Mouse (Mus musculus) thymus, postnatal 14 days (tissue): ENCODE results near the gene Tbc1d1.

Source experiments
- DNase-seq: peaks from one replicate; pipeline ENCODE4 v3.0.0; 2021

Gene Tbc1d1

DNA sequence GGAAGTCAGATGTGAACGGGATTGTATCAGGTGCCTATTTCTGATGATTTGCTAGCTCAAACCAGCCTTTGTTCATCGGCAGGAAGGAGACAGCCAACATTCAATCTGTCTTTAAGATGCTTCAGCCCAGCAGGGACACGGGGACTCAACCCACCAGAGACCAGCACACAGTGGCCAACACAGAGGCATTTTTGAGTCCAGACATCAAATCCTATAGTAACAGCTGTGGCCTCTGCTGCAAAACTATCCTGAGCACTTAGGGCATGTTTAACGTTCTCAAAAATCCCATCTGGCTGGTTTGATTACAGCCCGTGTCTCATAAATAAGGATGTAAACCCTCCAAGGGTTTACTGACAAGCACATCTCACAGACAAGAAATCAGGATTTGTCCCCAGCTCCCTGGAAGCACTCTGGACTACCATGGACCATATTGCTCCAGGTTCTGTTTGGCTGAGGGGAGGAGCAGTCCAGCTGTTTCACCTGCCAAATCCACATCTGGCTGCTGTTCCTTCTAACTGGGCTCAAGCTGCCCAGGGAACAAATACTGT, 207.8 kb downstream of the Tbc1d1 start:
- no peak for DNase-seq

DNA sequence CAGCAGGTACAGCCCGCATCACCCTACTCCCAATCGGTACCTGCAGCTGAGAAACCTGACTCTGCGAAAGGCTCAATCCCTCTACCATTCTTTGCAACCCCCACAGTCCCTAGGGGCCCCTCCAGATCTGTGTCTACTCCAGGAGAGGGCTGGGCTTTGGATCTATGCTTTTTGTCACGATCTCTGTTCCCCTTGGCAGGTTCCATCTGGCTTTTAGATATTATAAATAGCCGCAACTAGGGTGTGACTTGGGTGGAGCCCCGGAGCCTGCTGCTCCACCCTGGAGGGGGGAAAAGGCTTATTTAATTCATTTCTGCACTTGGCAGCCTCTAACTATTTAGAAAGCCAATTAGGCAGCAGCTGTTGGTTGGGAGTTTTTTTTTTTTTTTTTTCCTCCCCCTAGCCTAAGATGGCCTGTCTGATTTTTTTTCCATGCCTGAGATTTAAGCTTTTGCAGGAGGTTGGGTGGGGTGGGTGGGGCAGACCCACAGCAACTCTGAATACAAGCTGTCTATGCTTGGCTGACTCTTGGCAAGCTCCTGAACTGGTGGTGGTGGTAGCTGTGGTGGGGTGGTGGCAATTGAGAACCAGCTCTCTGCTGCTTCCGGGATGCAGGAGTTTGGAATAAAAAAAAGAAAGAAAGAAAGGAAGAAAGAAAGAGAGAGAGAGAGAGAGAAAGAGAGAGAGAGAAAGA, 208.5 kb downstream of the Tbc1d1 start:
- DNase-seq = no peak

DNA sequence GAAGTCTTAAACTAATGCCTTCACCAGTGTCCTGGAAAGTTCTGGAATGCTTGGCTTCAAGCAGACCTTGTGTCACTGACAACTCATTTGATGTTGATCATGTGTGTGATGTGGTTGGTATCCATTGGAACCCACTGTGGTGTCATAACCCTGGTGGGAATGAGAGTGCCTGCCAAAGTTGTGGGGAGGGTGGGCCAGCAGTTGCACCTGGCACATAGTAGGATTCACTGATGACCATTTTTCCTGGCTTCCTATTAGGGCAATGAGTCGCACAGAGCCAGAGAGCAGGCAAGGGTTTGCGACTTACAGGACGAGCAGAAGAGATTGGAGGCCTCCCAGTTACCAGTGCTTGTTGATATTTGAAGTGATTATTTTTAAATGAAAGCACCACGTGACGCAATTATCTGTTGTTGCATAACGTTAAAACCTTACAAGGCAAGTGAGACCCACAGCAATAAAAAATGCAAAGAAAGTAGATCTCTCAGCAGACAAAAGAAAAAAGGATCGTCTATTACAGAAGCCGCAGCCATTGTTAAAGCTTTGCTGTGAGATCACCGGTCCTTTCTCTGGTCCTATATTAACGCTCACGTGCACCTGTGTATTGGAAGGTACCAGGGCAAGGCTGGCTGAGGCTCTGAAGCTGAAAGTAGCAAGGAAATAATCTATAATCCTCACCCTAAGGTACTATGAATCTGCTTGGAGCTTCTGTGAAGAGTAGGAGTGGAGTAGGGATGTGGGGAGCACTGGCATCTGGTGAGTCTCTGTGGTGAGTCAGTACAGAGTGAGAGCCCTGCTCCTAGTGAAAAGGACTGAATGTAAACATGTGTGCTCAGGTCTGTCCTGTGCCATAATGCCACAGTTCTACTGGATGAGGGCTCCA, 209.3 kb downstream of the Tbc1d1 start:
- no peak for DNase-seq

DNA sequence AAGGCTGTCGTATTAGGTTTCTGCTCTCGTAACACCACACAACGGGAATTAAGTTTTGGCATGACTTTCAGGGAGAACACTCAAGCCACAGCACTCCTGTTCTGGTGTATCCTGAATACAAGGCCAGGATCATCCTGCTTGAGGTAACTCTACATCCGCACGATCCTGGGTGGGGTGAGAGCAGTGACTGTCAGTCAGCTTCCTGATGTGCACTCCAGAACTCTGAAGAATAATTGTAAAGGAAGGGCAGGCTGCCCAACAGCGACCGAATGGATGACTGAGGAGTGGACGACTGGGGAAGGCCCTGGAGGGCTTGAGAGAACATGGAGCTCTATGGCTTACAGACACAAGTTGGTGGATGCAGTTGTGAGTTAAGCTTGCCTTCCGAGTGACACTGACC, 210.0 kb downstream of the Tbc1d1 start:
- no peak for DNase-seq

DNA sequence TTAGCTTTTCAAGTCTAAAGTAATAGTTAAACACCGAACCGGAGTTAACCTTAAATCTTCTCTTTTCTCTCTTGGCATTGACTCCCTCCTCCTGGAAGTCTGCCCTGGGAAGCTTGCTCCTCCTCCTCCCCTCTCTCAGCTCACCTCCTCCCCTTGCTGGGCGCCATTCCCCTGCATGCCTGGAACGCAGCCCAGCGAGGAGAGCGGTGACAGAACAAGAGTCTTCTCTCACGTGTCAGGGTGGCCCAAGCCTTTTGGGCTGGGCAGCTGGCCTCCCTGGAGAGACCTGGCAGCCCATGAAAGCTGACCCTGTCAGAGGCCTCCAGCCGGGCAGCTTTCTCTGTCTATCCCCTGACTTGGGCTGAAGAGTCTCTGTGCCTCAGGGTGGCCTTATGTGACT, 211.3 kb downstream of the Tbc1d1 start:
- no peak for DNase-seq

DNA sequence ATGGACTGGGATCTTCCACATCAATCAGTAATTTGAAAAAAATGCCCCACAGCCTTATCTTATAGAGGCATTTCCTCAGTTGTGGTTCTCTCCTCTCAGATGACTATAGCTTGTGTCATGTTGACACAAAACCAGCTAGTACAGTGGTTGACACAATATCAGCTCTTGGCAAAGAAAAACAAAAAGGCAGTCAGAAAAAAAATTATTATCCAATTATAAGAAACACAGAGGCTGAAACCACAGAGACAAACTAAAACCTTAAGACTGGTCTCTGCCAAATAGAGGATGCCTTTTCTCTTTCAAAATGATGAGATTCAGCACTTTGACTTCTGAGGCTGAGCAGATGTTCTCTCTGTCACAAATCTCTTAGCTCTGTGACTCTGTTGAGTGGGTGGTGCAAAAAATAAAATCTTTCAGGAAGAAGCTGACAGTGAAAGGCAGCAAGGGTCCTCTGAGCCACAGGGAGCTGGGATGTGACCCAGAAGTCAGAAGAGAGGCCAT, 215.3 kb downstream of the Tbc1d1 start:
- no peak for DNase-seq

DNA sequence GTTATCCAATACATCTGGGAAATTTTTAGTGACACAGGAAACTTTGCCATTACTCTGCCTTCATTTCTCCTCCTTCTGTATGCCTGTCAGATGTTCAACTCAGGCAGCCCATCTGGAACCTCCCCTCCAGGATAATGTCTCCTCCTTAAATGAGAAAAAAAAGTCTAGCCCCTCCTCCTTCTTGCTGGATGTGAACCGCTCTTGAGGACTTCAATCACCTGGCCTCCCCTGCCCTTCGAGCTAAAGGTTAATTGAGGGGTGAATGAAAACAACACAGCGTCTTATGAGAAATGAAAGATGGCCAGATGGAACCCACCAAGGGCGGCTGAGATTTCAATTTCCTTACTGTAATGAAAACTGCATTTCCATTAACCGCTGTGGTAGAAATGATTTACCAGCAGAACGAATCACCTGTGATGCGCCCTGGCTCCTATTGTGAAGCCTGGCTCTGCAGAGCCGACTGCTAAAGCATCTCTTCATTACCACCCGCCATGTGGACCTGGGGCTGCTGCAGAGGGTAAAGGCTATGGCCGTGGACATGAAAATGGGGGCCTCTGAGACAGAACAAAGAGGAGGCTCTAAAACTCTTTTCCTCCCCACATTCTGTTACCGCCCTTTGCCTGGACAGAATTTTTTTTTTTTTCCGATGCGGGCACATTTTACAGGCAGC, 216.3 kb downstream of the Tbc1d1 start:
- no peak for DNase-seq

DNA sequence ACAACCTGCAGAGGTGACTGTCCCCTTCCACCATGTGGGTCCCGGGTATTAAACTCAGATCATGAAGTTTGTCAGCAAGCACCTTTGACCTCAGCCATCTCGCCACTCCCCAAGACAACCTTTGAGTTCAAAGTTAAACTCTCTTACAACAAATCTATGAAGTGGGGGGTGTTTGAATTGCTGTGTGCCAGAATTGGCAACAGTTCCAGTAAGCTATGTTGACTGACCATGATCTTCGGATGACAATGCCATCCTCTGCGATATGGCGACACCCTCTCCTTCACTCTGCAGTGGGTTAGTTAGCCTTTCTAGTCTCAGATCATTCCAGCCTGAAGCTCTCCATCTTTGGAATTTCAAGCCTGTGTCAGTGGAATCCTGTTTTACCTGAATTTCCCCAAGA, 217.6 kb downstream of the Tbc1d1 start:
- no peak for DNase-seq

DNA sequence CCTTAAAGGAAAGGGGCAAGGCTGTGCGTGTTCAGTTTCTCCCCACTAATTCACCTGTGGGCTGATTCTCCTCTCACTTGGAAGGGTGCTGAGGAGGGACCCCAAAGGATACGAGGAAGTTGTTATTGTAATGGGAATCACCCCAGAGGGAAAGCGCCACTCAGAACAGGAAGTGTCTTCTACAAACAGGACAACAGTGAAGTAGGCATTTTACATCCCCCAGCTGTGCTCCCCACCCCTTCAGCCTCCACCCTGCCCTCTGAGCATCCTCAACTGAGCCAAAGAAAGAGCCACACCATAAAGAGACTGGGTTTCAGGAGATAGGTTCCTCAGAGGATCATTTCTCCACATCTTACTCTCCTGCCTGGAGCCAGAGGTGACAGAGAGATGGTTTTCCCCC, 219.7 kb downstream of the Tbc1d1 start:
- peak; percentile 47 for DNase-seq

DNA sequence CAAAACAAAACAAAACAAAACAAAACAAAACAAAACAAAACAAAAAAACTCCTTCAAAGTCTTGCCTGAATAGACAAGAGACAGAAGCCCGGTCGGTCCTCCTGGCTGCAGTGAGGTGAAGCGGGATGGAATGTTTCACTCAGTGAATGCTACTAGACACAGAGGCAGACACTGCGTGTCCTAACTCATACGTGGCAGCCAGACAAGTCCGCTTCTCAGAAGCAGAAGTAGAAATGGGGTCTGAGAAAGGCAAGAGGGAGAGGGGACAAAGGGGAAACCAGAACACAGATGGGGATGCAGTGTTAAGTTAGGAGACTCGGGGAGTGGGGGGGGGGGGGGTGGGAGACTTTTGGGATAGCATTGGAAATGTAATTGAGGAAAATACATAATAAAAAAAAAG, 220.4 kb downstream of the Tbc1d1 start:
- DNase-seq = no peak

DNA sequence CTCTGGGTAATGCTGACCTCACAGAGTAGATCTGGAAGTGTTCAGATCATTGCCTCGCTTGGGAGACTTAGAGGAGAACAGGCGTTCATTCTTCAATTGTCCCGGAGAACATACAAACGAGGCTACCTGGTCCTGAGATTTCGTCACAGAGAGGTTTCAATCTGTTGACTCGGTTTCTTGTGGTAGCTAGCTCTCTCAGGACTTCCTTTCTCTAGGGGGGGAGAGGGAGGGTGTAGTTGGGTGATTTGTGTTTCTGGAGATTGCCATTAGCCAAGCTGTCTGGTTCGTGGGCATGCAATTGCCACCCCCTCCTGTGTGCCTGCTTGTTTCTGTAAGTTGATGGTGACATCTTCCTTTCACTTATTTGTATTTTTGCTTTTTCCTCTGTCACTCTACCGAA, 221.6 kb downstream of the Tbc1d1 start:
- no peak for DNase-seq

DNA sequence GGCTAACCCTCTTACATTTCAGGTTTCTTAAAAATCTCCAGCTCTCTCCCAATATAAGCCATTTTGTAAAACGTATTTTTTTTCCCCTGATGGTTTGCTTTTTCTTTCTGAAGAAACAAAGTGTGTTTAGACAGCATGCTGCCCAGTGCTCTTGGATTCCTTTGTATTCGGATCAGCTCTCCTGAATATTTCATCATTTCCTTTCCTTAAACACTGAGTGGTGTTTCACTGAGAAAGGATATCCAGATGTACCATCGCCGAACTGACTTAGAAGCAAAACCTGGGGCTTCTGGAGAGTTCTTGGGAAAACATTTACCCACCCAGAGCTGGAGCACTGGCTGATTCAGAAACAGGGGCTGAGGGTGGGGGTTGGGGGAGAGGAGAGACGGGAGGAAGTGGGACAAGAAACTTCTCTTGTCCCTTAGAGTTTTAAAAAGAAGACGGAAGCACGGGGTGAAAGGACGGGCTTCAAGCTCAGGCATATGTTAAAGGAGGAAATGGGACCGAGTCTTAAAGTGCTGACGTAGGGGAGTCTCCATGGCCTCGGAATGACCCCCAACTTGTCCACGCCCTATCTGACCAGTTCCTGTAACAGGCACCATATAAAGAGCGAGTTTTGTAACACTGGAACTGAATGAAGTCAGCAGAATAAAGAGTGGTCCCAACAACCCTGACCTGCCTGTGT, 222.6 kb downstream of the Tbc1d1 start:
- DNase-seq = peak; percentile 22

DNA sequence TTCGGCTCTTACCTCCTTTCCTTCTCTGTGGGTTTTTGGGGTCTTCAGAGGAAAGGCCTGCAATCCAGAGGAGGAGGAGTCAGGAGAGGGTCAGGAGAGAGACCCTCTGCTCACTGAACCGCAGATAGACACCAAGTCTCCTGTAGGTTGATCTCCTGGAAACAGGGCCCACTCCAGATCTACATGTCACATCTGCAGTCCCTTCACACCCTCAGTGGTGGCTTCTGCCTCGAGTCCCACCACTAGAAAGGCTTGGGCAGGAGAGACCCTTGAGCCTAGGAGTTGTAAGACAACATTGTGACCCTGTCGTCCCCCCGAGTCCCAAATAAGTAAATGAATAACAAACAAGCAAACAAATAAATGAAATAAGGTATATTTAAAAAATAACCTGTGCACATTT, 223.7 kb downstream of the Tbc1d1 start:
- no peak for DNase-seq

DNA sequence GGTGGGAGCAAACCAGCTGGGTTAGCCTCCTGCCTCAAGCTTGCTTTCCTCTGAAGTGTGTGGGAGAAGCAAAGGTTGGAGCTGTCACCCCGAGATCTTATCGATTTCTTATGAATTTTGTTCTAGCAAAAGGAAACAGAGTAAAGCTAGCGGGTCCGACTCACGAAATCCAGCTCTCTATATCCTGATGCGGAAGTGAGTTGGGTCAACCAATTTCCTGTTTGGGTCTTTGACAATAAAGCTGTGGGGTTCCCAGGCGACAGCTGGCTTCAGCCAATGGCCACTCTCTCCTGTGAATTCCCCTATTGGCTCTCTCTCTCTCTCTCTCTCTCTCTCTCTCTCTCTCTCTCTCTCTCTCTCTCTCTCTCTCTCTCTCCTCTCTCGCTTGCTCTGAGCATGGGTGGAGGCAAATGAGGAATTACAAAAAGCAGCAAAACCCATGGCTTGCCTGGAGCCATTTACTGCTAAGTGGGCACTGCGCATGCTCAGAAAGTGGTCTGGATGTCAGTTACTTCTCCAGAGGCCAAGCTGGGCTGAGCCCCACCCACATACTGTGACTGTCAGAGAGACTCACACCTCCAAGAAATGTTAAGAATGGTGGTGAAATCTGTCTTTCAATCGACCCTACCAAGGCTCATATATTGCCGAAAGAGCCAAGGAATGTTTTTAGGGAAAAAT, 224.7 kb downstream of the Tbc1d1 start:
- peak; percentile 54 for DNase-seq

DNA sequence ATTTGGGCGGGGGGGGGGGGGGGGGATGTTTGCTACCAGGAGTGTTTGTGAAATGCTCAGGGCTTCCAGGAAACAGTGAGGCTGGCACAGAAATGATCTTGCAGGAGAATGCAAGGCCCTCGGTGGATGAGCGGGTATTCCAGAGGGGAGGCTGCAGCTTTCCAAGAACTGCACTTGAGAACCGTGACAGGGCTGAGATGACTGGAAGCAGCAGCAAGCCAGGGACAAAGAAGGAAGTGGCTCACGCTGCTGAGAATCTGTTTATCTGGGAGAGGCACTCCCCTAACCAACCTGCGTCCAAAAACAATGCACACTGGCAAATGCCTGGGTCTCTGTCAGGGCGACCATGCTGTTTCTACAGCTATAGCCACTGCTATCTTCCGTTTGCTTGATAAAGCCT, 225.4 kb downstream of the Tbc1d1 start:
- DNase-seq = no peak

DNA sequence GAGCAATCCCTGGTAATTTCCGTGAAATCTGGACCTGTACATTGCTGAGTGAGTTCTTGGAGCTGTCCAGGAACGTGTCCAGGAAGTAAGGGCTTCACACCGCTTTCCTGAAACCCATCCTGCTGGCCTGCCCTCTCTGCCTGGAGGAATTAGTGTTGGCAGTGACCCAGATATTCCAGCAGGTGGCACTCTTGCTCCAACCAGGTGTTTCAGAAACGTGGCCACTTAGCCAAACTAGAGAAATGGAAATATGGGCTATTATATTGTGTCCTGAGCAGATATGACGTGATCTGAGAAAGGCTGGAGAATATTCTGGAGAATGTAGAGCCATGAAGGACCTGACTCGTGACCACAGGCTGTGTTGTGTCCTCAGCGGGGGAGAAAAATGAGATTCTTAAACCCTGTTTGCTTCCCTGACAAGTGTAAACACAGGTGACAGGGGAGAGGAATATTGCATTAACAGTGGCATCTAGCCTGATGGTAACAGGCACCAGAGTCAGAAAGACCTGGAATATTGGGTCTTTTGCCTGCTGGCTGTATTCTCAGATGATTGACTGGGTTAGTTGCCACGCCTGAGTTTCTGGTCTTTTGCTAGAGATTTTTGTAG, 226.4 kb downstream of the Tbc1d1 start:
- peak; percentile 83 for DNase-seq

DNA sequence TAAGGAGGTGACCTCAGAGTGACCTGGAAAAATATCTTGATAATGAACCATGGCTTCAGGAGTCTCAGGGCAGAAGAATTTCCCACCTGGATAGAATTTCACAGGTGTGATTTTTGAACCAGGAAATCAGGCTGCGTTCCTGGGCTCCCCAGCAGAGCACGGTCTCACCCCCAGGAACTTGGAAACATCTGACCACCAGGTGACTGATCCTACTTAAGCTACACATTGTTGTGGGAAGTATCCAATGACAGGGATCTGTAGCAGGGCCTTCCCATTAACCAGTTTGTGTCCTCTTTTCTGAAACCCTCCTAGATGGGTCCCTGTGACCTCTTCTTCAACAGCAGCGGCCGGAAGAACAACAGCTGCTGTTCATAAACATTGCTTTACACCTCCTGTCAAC, 227.1 kb downstream of the Tbc1d1 start:
- no peak for DNase-seq

DNA sequence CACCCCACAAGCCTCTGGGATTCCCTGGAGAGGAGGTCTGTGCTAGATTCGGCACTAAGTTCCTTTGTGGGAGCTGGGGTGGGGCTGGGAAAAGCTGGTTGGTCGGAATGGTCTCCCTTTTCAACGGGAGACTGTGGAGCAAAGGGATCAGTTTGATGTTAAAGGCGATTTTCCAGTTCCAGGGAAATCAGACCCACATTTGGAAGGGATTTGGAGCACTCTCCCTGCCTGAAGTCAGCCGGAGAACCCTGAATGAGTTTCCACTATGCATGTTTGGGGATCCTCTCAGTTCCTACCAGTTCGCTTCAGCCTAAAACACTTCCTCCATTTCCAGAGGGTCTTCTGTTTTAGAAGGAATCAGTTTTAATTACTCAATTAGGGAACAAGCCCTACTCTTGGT, 228.4 kb downstream of the Tbc1d1 start:
- no peak for DNase-seq

DNA sequence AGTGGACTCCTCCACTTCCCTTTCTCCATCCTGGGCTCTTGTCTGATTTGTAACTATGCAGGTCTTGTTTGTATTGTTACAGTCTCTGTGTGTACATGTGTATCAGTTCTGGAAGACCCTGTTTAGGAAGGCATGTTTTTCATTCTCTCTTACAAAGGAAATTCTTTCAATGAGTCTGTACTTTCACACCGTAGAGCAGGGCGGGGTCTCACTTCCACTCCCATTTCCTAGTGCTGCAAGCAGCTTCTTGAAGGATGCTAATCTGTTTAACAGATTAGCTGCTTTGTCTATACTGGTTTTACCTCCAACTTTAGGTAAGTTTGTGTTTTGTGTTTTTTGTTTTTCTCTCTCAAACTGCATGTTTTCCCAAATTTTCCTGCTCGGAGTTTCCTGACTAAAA, 230.9 kb downstream of the Tbc1d1 start:
- DNase-seq = no peak

DNA sequence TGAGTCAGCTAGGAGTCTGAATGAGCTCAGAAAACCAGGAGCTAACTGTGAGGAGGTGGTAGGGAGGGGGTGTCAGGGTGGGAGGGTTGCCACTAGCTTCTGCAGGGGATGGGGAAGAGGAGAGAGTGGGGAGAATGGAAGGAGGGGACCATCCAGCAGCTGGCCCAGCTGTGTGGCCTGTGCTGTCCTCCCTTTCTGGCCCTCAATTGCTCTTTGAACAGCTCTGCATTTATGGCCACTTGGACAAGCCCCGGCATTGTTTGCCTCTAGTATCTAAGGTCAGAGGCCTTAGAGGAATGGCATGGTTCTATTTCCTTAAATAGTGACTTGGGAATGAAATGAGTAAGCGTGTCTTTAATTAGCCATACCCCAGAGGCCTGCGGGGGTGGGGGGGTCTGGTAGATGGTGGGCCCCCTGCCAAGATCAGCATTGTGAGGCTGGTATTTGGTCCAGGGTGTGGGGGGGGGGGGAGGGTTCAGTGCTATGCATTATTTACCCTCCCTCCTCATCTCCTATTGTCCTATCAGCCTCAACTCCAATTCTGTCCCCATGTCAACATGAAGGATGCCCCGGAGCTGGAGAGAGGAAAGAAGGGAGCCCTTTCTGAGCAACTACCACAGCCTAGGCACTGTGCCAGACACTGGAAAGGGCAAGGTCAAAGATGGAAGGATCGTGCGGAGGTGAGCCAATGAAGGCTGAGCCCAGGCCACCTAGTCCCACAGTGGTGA, 233.3 kb downstream of the Tbc1d1 start:
- no peak for DNase-seq

DNA sequence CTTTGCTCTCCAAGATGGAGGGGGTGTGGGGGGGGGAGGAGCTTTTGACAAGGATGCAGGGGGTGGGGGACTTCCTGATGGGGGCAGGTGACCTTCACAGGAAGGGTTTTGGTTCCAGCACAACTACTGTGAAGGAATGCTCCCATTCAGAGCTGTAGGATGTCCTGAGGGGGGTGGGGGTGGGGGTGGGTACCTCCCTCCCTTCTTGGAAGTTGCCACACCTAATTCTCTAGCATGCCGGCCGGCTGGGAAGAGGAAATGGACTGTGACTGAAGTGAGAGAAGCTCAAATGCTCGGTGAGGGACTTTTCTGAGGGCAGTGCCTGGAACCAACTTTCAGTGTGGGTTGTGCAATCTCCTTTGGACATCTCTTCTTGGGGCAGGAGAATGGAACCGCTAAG, 235.2 kb downstream of the Tbc1d1 start:
- no peak for DNase-seq
